Mouse (Mus musculus): ENCODE measurements around the gene Cers6. TPM values are rescaled to one million over a fixed set of nuclear protein-coding genes. Genes with fewer than 3 reads are reported as not detected.

Cers6 gene
- polyA plus RNA-seq, 1 experiment from 2014 or later, result 82.3 TPM

GRCm38 (mm10) chr2:69047297-69047696, 186.1 kb downstream of the Cers6 start:
- 70% methylated on average over 7 of the region's 7 CpGs for WGBS
- H3K4me1 ChIP-seq (ENCODE audit: control insufficient read depth, insufficient read depth, low read length), result peaks cover 11% of the 10 kb centered on the region
- no peak overlapping the region for H3K27ac ChIP-seq (ENCODE audit: low read depth, low read length)

GRCm38 (mm10) chr2:69047805-69048204, 186.6 kb downstream of the Cers6 start:
- Histone ChIP-seq H3K27me3 (ENCODE audit: control insufficient read depth, insufficient read depth, low read length) (no peaks in the 10 kb centered on the region), H3K4me1 (ENCODE audit: control insufficient read depth, insufficient read depth, low read length) (peaks cover 7% of the 10 kb centered on the region), H3K36me3 (ENCODE audit: control insufficient read depth, insufficient read depth, low read length) (no peaks in the 10 kb centered on the region), H3K4me2 (ENCODE audit: low read depth, low read length) (no peak overlapping the region), H3K27ac (ENCODE audit: low read depth, low read length) (no peak overlapping the region), H3K9me3 (ENCODE audit: control insufficient read depth, low read length) (no peaks in the 10 kb centered on the region), H3K4me3 (ENCODE audit: low read depth, low read length) (no peak overlapping the region), H3K9ac (replicated peaks; ENCODE audit: low read depth, low read length) (no peak overlapping the region)
- 56% methylated on average over 3 of the region's 3 CpGs for WGBS
- ATAC-seq (ENCODE audit: low read depth), result no peak

More at GRCm38 (mm10) chr2:69047297-69047696, 186.1 kb downstream of the Cers6 start:
- Histone ChIP-seq H3K9me3 (ENCODE audit: control insufficient read depth, low read length) (no peaks in the 10 kb centered on the region), H3K27me3 (ENCODE audit: control insufficient read depth, insufficient read depth, low read length) (no peaks in the 10 kb centered on the region), H3K9ac (replicated peaks; ENCODE audit: low read depth, low read length) (no peak overlapping the region), H3K4me2 (ENCODE audit: low read depth, low read length) (no peak overlapping the region), H3K36me3 (ENCODE audit: control insufficient read depth, insufficient read depth, low read length) (no peaks in the 10 kb centered on the region), H3K4me3 (ENCODE audit: low read depth, low read length) (no peak overlapping the region)
- no peak for ATAC-seq (ENCODE audit: low read depth)

DNA sequence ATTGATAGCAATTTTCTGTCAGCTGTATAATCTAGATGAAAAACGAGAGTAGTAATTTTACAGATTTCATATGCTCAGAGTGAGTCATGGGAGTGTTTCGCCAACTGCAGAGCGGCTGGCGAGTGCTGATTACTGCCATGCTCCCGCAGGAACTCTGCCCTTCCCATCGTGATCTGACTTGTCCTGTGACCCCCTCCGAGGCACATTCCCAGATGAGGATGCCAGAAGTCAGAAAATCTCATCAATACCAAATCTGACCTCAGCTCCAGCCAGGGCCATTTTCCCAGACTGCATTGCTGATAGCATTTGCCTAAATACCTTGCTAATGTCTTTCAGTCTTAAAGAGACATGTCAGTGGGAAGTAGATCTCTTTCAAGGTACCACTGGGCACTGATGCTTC, 187.9 kb downstream of the Cers6 start:
- ATAC-seq (ENCODE audit: low read depth), result no peak
- Histone ChIP-seq H3K9me3 (ENCODE audit: control insufficient read depth, low read length) (no peaks in the 10 kb centered on the region), H3K4me1 (ENCODE audit: control insufficient read depth, insufficient read depth, low read length) (no peaks in the 10 kb centered on the region), H3K4me3 (ENCODE audit: low read depth, low read length) (no peak overlapping the region), H3K36me3 (ENCODE audit: control insufficient read depth, insufficient read depth, low read length) (no peaks in the 10 kb centered on the region), H3K4me2 (ENCODE audit: low read depth, low read length) (no peak overlapping the region), H3K27me3 (ENCODE audit: control insufficient read depth, insufficient read depth, low read length) (no peaks in the 10 kb centered on the region), H3K9ac (replicated peaks; ENCODE audit: low read depth, low read length) (no peak overlapping the region), H3K27ac (ENCODE audit: low read depth, low read length) (no peak overlapping the region)
- WGBS, result 67% methylated on average over 7 of the region's 7 CpGs

DNA sequence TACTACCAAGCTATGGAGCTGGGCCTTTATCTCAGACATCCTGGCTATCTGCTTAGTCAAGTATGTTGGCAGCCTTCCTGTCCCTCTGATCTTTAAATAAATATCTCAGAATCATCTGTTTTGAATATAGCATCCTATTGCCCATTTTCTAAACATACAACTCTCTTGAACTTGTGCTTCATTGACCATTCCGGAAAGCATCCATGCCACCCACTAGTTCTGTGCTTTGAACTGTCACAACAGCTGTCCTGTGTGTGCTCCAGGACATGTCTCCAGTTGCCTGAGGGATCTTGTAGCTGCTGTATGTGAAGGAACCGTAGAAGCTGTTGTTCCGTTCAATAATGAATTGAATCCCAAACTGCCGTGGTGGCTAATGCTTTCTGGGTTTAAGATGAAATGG, 188.9 kb downstream of the Cers6 start:
- no peak for ATAC-seq (ENCODE audit: low read depth)
- 64% methylated on average over 4 of the region's 4 CpGs for WGBS
- Histone ChIP-seq H3K36me3 (ENCODE audit: control insufficient read depth, insufficient read depth, low read length) (no peaks in the 10 kb centered on the region), H3K27me3 (ENCODE audit: control insufficient read depth, insufficient read depth, low read length) (no peaks in the 10 kb centered on the region), H3K9me3 (ENCODE audit: control insufficient read depth, low read length) (no peaks in the 10 kb centered on the region), H3K9ac (replicated peaks; ENCODE audit: low read depth, low read length) (no peak overlapping the region), H3K4me1 (ENCODE audit: control insufficient read depth, insufficient read depth, low read length) (no peaks in the 10 kb centered on the region), H3K4me2 (ENCODE audit: low read depth, low read length) (no peak overlapping the region), H3K27ac (ENCODE audit: low read depth, low read length) (no peak overlapping the region), H3K4me3 (ENCODE audit: low read depth, low read length) (no peak overlapping the region)

GRCm38 (mm10) chr2:69051596-69051995, 190.4 kb downstream of the Cers6 start:
- Histone ChIP-seq H3K4me3 (ENCODE audit: low read depth, low read length) (no peak overlapping the region), H3K4me2 (ENCODE audit: low read depth, low read length) (no peak overlapping the region), H3K4me1 (ENCODE audit: control insufficient read depth, insufficient read depth, low read length) (no peaks in the 10 kb centered on the region), H3K27ac (ENCODE audit: low read depth, low read length) (no peak overlapping the region), H3K36me3 (ENCODE audit: control insufficient read depth, insufficient read depth, low read length) (no peaks in the 10 kb centered on the region), H3K27me3 (ENCODE audit: control insufficient read depth, insufficient read depth, low read length) (no peaks in the 10 kb centered on the region), H3K9ac (replicated peaks; ENCODE audit: low read depth, low read length) (no peak overlapping the region), H3K9me3 (ENCODE audit: control insufficient read depth, low read length) (no peaks in the 10 kb centered on the region)
- 57% methylated on average over 1 of the region's 1 CpGs for WGBS
- no peak for ATAC-seq (ENCODE audit: low read depth)

DNA sequence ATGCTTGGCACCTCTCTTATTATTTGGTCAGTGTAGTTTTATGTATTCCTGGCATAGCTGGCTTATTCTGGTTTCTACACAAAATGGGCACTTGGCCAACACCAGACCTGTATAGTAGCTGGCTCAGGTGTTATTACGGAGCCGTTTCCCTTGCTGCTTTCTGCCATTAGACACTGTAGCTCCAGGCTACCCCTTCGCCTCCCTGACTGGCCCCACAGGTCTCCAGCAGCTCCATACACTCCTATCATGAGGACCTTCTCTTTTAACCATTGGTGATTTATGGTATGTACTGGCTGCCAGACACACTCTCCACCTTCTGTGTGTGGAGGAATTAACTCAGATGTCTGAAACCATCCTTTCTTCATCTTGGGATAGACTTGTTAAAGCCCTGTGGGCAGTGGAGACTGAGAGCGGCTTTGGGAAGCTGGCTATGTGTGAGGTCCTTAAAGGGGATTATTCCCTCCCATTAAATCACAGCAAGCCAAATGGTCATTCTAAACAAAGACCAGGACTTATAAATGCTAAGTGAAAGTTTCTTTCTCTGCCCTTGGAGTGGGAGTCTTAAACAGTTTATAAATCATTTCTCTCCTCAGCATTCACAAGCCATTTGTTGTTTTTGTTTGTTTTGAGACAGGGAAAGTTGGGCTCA, 192.1 kb downstream of the Cers6 start:
- no peaks in the 10 kb centered on the region for H3K9me3 ChIP-seq (ENCODE audit: control insufficient read depth, low read length)
- peak; percentile 68 for ATAC-seq (ENCODE audit: low read depth)
- no peaks in the 10 kb centered on the region for H3K36me3 ChIP-seq (ENCODE audit: control insufficient read depth, insufficient read depth, low read length)
- H3K9ac ChIP-seq (replicated peaks; ENCODE audit: low read depth, low read length), result no peak overlapping the region
- no peaks in the 10 kb centered on the region for H3K4me1 ChIP-seq (ENCODE audit: control insufficient read depth, insufficient read depth, low read length)
- no peak overlapping the region for H3K27ac ChIP-seq (ENCODE audit: low read depth, low read length)
- H3K27me3 ChIP-seq (ENCODE audit: control insufficient read depth, insufficient read depth, low read length), result no peaks in the 10 kb centered on the region
- no peak overlapping the region for H3K4me3 ChIP-seq (ENCODE audit: low read depth, low read length)
- H3K4me2 ChIP-seq (ENCODE audit: low read depth, low read length), result no peak overlapping the region
- 28% methylated on average over 4 of the region's 4 CpGs for WGBS

GRCm38 (mm10) chr2:69054279-69054678, 193.0 kb downstream of the Cers6 start:
- Histone ChIP-seq H3K27me3 (ENCODE audit: control insufficient read depth, insufficient read depth, low read length) (no peaks in the 10 kb centered on the region), H3K4me1 (ENCODE audit: control insufficient read depth, insufficient read depth, low read length) (no peaks in the 10 kb centered on the region), H3K9ac (replicated peaks; ENCODE audit: low read depth, low read length) (no peak overlapping the region), H3K27ac (ENCODE audit: low read depth, low read length) (no peak overlapping the region), H3K4me3 (ENCODE audit: low read depth, low read length) (no peak overlapping the region), H3K9me3 (ENCODE audit: control insufficient read depth, low read length) (no peaks in the 10 kb centered on the region), H3K4me2 (ENCODE audit: low read depth, low read length) (no peak overlapping the region), H3K36me3 (ENCODE audit: control insufficient read depth, insufficient read depth, low read length) (no peaks in the 10 kb centered on the region)
- peak; percentile 82; the same call in 1 of the 2 replicates for ATAC-seq (ENCODE audit: low read depth)
- 50% methylated on average over 4 of the region's 4 CpGs for WGBS

DNA sequence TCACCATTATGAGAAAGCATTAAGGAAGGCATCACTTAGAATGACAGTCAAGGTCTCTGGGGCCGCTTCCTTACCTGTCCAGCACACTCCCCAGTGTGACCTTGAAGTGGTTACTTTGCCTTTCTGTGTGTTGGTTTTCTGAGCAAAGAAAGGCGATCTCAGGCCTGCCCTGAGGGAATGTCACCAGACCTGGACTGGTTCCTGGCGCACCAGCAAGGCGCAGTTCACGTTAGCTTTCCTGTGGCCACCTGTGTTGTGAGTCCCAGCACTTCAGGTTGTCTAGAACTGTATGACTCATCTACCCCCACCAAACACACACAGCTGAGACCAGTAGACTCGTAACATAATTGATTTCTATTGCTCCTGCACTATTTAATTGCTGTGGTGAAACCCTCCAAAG, 193.9 kb downstream of the Cers6 start:
- ATAC-seq (ENCODE audit: low read depth), result no peak
- Histone ChIP-seq H3K27ac (ENCODE audit: low read depth, low read length) (no peak overlapping the region), H3K36me3 (ENCODE audit: control insufficient read depth, insufficient read depth, low read length) (no peaks in the 10 kb centered on the region), H3K9me3 (ENCODE audit: control insufficient read depth, low read length) (no peaks in the 10 kb centered on the region), H3K4me3 (ENCODE audit: low read depth, low read length) (no peak overlapping the region), H3K4me1 (ENCODE audit: control insufficient read depth, insufficient read depth, low read length) (no peaks in the 10 kb centered on the region), H3K9ac (replicated peaks; ENCODE audit: low read depth, low read length) (no peak overlapping the region), H3K27me3 (ENCODE audit: control insufficient read depth, insufficient read depth, low read length) (no peaks in the 10 kb centered on the region), H3K4me2 (ENCODE audit: low read depth, low read length) (no peak overlapping the region)
- whole genome bisulfite sequencing, result 85% methylated on average over 6 of the region's 6 CpGs

GRCm38 (mm10) chr2:69061313-69061712, 200.1 kb downstream of the Cers6 start:
- no peak overlapping the region for H3K4me3 ChIP-seq (ENCODE audit: low read depth, low read length)
- ATAC-seq (ENCODE audit: low read depth), result no peak
- no peak overlapping the region for H3K9ac ChIP-seq (replicated peaks; ENCODE audit: low read depth, low read length)
- H3K27ac ChIP-seq (ENCODE audit: low read depth, low read length), result no peak overlapping the region
- no peaks in the 10 kb centered on the region for H3K27me3 ChIP-seq (ENCODE audit: control insufficient read depth, insufficient read depth, low read length)
- H3K36me3 ChIP-seq (ENCODE audit: control insufficient read depth, insufficient read depth, low read length), result no peaks in the 10 kb centered on the region
- no peak overlapping the region for H3K4me2 ChIP-seq (ENCODE audit: low read depth, low read length)
- H3K9me3 ChIP-seq (ENCODE audit: control insufficient read depth, low read length), result no peaks in the 10 kb centered on the region
- no peaks in the 10 kb centered on the region for H3K4me1 ChIP-seq (ENCODE audit: control insufficient read depth, insufficient read depth, low read length)
